Mouse (Mus musculus): ENCODE results near the gene Gm20388.

Gm20388 gene

DNA sequence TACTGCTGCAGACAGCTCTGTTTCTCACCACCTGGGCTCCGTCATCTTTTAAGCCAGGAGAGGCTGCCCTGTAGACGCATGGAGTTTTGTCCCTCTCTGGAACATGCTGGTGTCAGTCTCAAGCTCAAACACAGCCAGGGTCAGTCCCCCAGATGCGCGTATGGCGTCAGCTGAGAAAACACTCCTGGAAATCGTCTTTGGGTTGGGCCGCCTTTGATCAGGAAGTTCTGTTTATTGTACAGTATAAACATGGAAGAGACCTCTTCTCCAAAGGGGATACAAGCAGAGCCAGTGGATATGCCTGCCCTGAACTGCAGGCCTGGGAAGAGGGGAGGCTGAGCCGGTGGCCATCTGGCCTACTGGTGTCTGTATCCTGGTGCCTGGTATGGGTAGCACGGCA lies 2163.8 kb downstream of the Gm20388 start:
- DNase-seq (ENCODE audit: low spot score in 2 of 2) = no peak

DNA sequence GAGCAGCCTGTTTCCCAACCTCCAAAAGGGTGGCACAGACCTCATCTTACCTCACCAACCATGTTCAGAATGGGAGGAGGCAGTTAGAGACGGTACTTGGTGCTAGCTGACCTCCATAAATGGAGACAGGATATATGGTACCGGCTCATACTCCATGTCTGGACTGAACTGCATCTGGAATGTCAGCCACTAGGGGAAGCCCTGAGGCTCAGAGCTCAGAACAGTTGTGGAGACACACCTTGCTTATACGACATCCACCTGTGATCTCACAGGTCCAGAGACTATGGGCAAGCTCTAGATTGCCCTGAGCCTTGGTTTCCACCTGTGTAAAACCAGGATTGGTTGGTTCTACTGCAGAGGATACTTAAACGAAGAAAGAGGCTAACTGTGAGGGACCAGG lies 2164.3 kb downstream of the Gm20388 start:
- no peak for DNase-seq (ENCODE audit: low spot score in 2 of 2)

DNA sequence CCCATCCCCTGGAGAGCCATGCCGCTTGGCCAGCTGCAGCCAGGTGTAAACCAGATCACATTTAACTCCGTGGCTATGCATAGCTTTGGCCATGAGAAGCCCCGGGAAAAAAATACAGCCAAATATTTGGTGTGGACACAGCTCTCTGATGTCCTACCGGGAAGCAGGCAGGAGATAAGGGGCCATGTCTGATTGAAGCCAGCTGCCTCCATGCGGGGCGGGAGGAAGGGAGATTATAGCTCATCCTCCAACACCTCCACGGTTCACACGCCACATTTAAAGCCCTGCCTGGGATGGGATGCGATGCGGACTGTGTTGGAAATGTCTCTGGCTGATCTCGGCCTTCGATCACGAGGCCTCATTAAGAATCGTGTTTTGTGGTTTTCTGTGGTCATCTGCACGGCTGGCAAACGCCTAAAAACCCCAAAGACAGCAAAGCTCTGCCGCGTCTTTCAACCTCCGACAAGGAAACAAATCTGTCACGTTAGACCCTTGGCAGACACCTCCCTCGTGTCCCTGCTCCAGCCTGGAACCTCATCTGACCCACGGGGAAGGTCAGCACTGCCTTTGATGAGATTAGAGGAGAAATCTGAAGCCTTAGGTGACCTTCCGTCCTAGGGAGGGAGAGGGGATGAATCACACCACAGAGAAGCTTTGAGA lies 2165.7 kb downstream of the Gm20388 start:
- no peak for DNase-seq (ENCODE audit: low spot score in 2 of 2)

DNA sequence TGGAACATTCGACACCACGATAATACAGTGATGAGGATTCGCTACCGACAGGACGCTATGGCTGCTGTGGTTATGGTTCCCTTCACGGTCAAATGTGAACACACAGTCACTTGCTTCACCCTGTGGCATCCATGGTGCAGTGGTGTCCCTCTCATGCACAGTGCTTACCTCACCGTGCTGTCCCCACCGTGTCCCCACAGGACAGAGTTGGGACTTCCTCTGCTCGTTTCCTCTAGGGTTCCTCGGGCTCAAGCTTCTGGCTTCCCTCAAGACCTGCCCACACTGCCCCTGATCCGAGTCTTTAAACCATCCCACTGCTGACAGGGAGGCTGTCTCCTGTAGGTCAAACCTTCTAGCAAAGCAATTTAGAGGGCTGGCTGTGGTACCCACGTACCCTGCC lies 2167.7 kb downstream of the Gm20388 start:
- no peak for DNase-seq (ENCODE audit: low spot score in 2 of 2)

DNA sequence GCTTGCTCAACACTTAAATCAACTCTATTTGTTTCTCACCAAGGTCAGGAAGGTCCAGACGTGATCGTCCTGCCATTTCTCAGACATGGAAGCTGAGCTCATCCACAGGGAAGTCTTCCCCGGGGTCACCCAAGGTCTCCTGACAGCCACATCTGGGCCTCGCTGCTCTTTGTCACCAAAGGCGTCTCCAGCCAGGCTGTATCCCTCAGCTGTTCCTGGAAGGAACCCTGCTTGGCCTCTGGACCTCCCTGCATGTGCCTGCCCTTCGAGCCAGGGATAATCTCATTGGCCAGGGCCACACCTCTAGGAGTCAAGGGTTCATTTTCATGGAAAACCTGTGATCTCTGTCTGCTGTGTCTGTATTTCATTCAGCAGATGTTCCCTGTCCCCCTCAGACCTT lies 2168.5 kb downstream of the Gm20388 start:
- DNase-seq (ENCODE audit: low spot score in 2 of 2) = no peak

DNA sequence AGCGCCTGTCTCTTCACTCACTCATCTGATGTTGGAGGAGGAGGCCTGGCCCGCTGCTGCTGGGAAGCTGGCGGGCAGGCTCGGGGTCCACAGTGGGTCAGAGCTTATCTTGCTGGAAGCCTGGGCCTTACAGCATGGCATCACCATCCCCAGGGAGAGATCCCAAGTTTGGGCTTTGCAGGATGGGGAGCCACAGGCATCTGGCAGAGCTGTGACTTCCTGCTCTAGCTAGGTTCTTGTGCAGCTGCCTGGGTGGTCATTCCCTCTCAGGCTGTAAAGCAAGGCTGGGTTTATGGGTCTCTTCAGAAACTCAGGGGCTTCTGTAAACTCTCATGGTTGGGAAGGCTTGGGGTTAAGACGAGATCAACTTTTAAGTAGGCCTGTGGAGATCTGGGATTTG lies 2169.7 kb downstream of the Gm20388 start:
- no peak for DNase-seq (ENCODE audit: low spot score in 2 of 2)

DNA sequence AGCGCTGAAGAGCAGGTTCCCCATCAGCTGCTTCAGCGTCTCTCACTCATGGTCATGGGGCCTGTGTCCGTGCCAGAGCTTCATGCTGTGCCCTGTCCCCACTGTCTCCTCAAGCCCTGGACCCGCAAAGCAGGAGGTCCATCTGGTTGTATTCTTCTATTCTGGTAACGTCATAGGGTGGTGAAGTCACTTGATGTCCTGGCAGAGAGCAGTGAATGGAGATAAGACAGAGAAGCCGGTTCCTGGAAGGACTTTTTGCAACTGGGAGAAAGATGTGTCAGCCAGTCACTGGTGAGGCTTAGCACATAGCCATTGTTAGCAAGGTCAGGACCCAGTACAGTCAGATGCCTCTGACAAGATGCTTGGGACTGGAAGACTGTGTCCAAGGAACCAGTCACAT lies 2172.8 kb downstream of the Gm20388 start:
- DNase-seq (ENCODE audit: low spot score in 2 of 2) = no peak

DNA sequence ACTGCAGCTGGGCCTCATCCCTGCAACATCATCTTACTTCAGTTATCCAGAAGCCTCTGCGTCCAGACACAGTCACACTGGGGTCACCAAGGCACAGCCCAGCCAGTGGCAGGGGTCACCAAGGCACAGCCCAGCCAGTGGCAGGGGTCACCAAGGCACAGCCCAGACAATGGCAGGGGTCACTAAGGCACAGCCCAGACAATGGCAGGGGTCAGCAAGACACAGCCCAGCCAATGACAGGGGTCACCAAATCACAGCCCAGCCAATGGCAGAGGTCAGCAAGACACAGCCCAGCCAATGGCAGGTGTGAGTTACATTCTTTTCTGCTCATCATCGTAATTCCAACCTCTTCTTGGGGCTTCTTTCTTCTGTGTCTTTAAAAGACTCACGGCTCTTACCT lies 2173.5 kb downstream of the Gm20388 start:
- no peak for DNase-seq (ENCODE audit: low spot score in 2 of 2)

DNA sequence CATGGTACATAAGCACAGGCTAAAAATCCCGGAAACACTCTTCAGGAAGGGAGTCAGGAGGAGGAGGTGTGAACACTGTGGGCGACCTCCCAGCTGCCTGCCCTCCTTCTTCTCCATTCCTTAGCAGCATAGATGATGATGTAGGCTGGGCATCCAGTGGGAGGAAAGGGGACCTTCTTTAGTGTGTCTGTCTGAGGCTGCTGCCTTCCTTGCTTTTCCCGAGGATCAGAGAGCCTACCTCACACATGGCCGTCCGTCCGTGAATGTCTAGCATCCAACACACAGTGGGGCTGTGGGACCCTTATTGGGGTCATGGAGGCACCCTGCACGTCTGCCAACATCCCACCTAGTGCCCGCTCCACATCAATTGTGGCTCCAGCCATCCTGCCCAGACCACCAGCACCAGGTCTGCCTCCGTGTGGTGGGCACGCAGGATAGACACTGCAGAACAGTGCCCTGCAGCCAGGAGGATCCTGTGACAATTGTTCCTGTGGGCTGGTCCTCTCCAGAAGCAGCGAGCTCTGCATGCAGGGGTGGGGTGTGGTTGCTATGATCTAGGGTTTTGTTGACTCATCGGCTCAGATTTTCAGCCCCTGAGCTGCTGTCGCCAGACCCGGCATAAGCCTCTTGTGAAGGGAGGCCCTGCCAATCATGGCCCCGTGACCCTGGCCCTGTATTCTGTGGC lies 2174.2 kb downstream of the Gm20388 start:
- DNase-seq (ENCODE audit: low spot score in 2 of 2) = no peak

DNA sequence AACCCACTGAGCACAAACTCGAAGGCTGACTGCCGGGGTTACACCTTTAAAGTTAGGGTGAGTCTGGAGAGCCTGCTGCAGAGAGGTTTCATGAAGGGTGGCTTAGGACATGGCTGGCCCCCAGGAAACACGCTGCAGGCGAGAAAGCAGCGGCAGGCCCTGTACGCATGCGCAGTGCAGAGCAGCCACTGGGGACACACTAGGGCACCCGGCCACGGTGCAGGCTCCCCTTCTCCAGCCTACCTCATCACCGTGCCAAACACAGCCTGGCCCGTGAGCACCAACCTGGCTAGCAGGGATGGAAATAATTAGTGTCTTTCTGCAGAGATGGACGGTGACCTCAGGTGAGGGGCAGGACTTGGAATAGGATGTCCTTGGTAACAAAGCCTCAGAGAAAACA lies 2175.4 kb downstream of the Gm20388 start:
- DNase-seq (ENCODE audit: low spot score in 2 of 2) = no peak

DNA sequence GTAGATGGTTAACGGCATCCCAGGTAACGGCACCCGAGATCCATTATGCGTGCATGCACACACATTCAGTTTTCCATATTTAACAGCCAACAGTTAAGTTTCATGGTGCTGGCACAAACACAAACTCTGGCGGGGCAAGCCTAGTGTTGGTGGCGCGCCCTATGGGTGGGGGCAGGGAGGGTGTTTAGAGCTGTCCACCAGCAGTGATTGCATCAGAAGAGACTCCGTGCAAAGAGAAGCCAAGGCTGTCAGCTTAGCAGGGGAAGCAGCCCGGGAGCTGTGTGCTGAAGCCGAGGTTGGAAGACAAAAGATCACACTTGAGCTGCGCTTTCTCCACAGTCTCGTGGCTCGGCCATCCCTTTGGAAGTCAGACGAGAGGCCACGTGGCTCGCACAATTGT lies 2178.0 kb downstream of the Gm20388 start:
- DNase-seq (ENCODE audit: low spot score in 2 of 2) = no peak

DNA sequence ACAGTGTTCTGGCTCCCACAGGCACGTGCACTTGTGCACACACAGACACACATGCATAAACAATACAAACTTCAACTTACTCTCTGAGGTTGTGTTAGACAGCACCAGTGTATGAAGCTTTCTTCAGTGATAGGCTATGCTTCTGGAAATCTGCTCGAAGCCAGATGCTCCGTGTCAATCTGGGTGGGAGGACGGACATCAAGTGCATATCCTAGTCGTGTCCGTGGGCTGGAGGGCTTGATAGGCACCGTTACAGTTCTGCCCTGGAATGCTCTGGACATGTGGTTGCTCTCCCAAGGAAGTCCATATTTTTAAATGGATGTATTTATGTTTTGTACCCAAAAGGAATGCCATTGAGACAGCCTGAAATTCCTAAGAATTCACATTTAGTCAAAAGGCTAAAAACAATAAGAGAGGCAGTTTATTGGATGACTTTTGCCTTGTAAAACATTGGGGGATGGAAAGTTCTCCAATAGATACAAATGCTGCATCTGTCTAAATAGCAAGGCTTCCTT lies 2178.6 kb downstream of the Gm20388 start:
- DNase-seq (ENCODE audit: low spot score in 2 of 2) = no peak

DNA sequence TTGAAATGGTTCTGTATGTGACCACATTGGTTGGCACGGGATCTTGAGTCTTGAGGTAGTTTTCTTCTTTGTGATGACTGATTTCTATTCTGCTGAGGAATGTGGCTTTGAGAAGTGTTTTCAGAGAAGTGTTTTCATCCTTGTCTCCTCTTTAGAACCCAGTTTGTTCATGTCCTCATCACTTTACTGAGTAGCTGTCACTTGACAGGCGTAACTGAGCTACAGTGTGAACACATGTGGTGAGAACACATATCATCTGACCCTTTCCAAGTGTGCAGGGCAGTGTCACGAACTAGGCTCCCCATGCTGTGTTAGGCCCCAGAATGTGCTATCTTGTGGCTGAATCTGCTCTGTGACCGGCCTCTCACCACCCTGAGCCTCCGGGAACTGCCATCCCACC lies 2181.8 kb downstream of the Gm20388 start:
- no peak for DNase-seq (ENCODE audit: low spot score in 2 of 2)

DNA sequence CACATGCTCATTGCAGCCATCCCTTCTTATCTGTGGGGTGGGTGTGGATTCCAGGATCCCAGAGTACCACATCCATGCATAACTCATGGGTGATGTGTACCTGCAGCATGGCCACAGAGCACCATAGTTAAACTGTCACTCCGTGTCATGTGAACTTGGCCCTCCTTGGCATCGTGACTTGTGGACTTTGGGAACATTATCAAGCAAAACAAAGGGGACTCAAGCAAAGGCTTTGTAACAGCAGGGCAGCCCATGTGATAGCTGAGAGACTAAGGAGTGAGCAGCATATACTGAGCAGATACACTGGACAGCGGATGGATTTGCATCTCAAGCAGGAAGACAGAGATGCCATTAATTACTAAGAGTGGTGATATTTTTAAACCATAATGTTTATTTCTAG lies 2188.1 kb downstream of the Gm20388 start:
- DNase-seq (ENCODE audit: low spot score in 2 of 2) = no peak

DNA sequence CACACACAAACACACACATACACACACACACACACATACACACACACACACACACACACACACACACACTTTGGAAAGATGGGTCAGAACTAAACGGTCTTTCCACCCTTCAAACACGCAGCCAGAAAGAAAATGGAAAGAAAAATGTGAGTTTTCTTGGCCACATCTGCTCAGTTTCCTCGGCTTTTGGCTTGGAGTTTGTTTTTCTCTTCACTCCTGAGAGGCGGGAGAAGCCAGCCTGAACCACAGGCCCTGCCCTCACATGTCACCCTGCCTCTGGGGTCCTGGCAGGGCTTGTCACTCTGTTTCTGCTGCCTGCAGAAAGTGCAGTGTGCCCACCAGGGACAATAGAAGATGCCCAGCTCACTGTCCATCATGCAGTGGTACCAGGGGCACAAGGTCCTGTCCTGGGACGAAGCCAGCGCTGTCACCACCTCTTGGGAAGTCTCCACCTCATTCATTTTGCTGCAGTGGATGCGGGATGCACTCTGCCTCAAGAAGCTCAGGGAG lies 2189.1 kb downstream of the Gm20388 start:
- DNase-seq (ENCODE audit: low spot score in 2 of 2) = no peak

DNA sequence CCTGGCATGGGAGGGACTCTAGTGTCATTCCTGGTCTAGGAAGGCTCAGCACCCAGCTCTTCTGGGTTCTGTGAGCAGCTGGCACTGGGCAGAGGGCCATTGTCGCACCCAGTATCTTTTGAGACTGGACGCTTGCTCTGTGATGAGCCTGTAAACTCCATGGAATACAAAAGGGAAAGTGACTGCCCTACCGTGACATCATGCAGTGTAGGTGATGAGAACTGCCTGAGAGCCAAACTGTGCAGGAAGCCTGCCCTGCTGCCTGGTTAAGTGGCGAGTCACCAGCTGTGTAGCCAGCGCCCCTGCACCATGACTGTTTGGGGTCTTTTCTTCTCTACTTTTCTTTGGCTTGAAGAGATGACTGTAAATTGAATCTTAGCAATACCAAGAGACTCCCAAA lies 2191.2 kb downstream of the Gm20388 start:
- no peak for DNase-seq (ENCODE audit: low spot score in 2 of 2)

DNA sequence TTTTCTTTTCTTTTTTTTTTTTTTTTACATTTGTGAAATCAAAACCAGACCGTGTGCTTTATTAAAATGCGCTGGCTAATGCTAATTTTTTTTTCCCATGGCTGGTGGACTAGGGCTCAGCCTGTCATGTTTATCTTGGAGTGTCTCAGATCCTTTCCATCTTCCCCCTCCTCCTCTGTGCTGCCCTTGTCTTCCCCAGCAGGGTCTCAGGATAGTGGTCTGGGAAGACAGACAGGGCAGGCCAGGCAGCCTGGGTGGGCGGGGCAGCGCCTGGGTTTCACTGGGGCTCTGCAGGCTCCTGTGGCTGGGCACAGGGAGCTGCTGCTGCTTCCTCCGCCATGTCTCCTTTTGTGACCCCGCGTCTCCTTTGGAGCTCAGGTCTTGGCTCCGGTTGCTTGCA lies 2191.6 kb downstream of the Gm20388 start:
- no peak for DNase-seq (ENCODE audit: low spot score in 2 of 2)

DNA sequence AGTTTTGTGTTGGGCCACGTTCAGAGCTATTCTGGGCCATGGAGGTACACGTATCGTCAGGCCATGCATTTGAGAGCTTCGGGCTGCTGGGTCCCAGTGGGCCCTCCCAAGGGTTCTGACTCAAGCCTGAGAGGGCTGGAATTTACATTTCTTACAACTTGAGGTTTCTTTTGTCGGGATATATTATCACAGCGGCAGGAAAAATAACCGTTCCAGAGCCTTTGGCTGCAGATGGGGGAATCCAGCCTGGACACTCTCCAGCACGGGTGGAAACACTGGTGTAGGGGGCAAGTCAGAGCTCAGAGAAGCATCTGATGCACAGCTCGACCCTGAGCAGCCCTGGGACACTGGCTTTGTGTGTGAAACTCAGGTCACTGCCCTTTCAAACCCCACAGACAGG lies 2192.6 kb downstream of the Gm20388 start:
- DNase-seq (ENCODE audit: low spot score in 2 of 2) = no peak

DNA sequence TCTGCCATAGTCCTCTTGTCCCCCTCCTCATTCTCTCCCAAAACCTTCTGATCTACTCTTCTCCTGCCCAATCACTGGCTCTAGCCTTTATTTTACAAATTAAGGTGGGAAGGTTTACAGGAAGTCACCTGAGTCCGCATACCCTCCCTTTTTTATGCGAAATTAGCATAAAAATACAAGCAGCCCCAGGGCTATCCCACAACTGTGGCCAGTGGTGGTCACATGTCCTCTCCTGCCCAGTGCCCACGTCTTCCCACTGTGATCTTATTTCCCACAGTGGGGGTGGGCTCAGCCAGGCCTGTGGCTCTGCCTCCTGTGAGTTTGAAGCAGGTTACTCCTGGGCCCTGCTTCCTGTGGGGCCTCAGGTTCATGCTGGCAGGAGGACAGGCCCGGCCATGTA lies 2194.0 kb downstream of the Gm20388 start:
- no peak for DNase-seq (ENCODE audit: low spot score in 2 of 2)

DNA sequence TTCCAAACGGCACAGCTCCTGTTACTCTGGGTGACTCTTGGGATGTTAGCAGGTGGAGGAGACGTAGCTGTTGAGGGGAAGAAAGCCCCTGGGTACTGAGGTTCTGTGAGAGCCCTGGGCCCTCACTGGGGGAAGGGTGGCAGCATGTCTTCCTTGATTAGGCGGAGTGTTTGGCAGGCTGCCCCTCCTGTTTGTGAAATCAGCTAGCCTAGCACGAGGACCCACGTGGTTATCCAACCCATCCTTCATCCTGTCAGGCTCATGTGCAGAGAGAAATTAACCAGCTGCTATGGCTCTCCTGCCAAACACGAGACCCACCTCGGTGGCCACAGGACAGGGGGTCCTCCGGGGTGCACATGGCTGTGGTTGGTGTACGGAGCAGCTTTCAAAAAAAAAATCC lies 2195.6 kb downstream of the Gm20388 start:
- DNase-seq (ENCODE audit: low spot score in 2 of 2) = no peak

DNA sequence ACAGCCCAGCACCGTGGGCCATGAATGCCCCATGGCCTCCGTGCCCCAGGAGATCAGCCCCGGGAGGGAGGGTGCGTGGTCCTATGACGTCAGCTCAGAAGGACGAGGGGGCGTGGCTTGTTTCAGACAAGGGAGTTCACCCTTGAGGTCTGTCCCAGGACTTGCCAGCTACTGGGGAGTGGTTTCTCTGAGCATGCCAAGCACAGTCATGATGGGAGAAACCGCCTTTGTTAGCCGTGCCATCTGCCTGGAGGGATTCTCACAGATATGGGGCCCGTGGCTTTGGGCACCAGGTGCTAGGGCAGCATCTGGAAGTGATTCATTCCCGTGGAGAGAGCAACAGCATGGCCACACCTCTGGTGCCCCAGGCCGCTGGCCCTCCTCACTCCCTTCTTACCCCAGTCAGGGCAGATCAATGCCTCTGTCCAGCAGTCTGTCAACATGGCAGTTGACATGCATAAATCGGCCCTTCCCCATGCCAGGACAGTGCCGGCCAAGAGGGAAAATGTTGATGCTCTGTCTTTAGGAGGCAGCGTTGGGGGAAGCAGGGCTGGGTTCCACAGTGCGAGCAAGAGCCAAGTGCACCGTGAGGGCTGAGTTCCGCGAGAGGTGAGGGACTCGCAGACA lies 2199.7 kb downstream of the Gm20388 start:
- DNase-seq (ENCODE audit: low spot score in 2 of 2) = no peak

DNA sequence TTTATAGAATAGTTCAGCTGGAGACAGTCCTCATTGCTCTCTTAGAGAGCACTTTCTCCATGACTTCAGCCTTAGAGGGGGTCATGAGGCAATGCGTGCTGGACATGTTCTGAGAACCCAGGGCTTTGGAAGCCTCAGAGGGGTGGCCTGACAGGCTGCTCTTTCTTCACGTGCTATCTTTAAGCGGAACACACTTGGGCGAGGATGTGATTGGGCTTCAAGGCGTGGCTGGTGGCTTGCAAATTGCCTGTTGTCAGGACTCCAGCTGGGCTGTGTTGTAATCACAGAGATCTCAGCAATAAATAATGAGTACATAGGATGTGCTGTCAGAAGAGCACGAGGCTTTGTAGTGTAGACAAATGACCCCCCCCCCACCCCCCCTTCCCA lies 2200.2 kb downstream of the Gm20388 start:
- no peak for DNase-seq (ENCODE audit: low spot score in 2 of 2)

DNA sequence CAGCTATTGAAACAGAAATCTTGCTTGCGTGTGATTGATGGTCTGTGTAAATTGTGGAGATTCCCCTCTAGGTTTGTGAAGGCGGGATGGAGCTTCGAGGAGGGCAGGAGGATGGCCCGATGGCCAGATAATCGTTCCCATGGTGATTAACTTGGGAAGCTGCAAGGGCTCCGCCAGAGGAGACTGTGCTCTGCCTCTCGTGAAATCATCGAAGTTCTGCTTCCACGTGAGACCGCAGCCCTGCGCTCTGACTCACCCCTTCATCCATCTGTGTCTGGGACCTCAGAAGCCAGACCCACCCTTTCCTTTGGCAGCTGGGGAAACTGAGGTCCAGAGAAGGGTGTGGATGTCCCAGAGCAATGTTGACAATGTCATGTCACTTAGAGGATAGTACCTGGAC lies 2201.1 kb downstream of the Gm20388 start:
- DNase-seq (ENCODE audit: low spot score in 2 of 2) = no peak
